Mouse (Mus musculus) hindbrain, embryonic 13.5 days (tissue): ENCODE data around the gene Alox12e. TPM values are rescaled to one million over a fixed set of nuclear protein-coding genes. Genes with fewer than 3 reads are reported as not detected.

Experiments used
- ATAC-seq: fragments of 200-750 bp; cut with Nextera tagmentation; 2 replicates; pipeline ENCODE4 v1.8.0; 2017; ENCODE audit warnings: moderate TSS enrichment; ENCODE audit not compliant: low FRiP score
- H3K27ac ChIP-seq: fragments of 300-500 bp; sonication (generic); 2 replicates; pipeline ENCODE4 v1.5.1; 2015; ENCODE audit warnings: inconsistent platforms, mild to moderate bottlenecking, moderate library complexity
- H3K27me3 ChIP-seq: fragments of 300-500 bp; sonication (generic); 2 replicates; pipeline ENCODE4 v1.6.1; 2015; ENCODE audit warnings: mild to moderate bottlenecking, inconsistent platforms
- H3K36me3 ChIP-seq: fragments of 300-500 bp; sonication (generic); 2 replicates; pipeline ENCODE4 v1.6.1; 2015; ENCODE audit warnings: mild to moderate bottlenecking, inconsistent platforms
- H3K4me1 ChIP-seq: fragments of 300-500 bp; sonication (generic); replicated peaks from 2 replicates; pipeline ENCODE4 v1.6.1; 2015; ENCODE audit warnings: inconsistent platforms
- H3K4me2 ChIP-seq: fragments of 300-500 bp; sonication (generic); 2 replicates; pipeline ENCODE4 v1.6.1; 2015; ENCODE audit warnings: inconsistent platforms, mild to moderate bottlenecking, moderate library complexity
- H3K4me3 ChIP-seq: fragments of 300-500 bp; sonication (generic); 2 replicates; pipeline ENCODE4 v1.5.1; 2015; ENCODE audit warnings: mild to moderate bottlenecking, inconsistent platforms
- H3K9ac ChIP-seq: fragments of 300-500 bp; sonication (generic); 2 replicates; pipeline ENCODE4 v1.6.1; 2015; ENCODE audit warnings: mild to moderate bottlenecking, inconsistent platforms
- H3K9me3 ChIP-seq: fragments of 300-500 bp; sonication (generic); 2 replicates; pipeline ENCODE4 v1.6.1; 2016; ENCODE audit warnings: inconsistent platforms
- WGBS: fragments of 180-500 bp; shearing (Covaris S2); methylation state at CpG from one replicate; pipeline ENCODE4 v1.1.7; 2015; 5-methylcytosine and 5-hydroxymethylcytosine counted together
- polyA plus RNA-seq: library from polyadenylated mRNA; unstranded; fragments of >200 nt; fragmentation: Nextera tagmentation; extraction: Ambion mirVana; gene quantifications from 2 replicates; pipeline ENCODE4 v1.2.1, GENCODE M21; 2015

Gene Alox12e
- polyA plus RNA-seq, 1 experiment from 2014 or later: not detected

DNA sequence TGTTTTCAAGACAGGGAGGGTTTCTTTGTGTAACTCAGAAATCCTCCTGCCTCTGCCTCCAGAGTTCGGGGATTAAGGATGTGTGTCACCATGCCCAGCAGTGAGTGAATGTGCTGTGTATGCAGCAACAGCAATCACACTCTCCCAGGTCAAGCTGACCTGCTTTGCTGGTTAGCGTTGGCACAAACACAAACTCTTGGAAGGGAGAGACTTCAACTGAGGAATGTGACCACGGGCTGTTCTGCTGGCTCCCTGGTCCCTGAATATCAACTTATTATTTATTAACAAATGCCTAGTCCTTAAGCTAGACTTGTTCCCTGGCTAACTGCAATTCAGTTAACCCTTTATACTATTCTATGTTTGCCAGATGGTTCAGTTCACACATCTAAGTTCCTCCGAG, 38.8 kb downstream of the Alox12e start:
- 91% methylated on average over 4 of the region's 4 CpGs for WGBS
- H3K27ac ChIP-seq: no peak overlapping the region
- no peak overlapping the region for H3K4me3 ChIP-seq
- no peaks in the 10 kb centered on the region for H3K4me1 ChIP-seq
- no peak overlapping the region for H3K4me2 ChIP-seq
- H3K9ac ChIP-seq: no peak overlapping the region
- no peaks in the 10 kb centered on the region for H3K27me3 ChIP-seq
- ATAC-seq: no peak
- no peaks in the 10 kb centered on the region for H3K36me3 ChIP-seq
- H3K9me3 ChIP-seq: no peaks in the 10 kb centered on the region

DNA sequence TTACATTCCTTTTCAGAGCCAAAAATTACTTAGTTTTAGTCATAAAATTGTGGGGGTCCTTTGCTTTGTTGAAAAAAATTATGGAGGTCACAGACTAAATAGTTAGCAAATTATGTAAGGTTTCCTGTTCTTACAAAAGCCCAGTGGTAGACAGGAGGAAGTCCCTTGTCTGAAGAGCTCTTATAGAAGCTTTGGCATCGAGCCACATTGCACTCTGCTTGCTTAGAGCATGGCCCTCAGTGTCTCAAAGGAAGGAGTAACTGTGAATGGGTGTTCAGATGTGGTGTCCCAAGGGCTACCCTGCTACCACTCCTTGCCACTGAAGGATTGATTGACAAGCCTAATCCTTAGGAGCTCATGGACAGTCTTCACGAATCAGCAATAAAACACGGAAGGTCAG, 42.0 kb downstream of the Alox12e start:
- WGBS: 77% methylated on average over 3 of the region's 3 CpGs
- no peak overlapping the region for H3K4me2 ChIP-seq
- no peaks in the 10 kb centered on the region for H3K27me3 ChIP-seq
- H3K9ac ChIP-seq: no peak overlapping the region
- no peaks in the 10 kb centered on the region for H3K36me3 ChIP-seq
- H3K4me1 ChIP-seq: no peaks in the 10 kb centered on the region
- H3K4me3 ChIP-seq: no peak overlapping the region
- ATAC-seq: no peak
- no peaks in the 10 kb centered on the region for H3K9me3 ChIP-seq
- H3K27ac ChIP-seq: no peak overlapping the region

DNA sequence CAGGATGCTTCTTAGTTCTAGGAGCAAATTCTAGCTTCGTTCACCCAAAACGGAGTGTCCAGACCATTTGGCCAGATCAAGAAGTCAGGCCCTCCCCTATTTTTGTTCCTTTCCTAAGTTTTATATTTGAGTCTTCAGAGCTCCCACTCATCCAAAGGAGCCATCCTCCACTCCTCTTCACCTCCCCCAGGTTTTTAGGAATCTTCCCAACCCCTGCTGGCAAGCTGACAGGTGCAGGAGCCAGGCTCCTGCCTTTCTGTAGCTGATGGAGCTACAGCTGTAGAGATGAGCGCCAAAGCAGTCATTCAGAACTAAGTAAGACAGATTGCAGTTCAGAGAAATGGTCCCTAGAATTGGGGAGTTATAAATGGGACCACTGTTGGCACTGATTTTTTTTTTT, 43.5 kb downstream of the Alox12e start:
- H3K27me3 ChIP-seq: no peaks in the 10 kb centered on the region
- no peaks in the 10 kb centered on the region for H3K4me1 ChIP-seq
- 80% methylated on average over 3 of the region's 3 CpGs for WGBS
- no peak overlapping the region for H3K9ac ChIP-seq
- H3K9me3 ChIP-seq: no peaks in the 10 kb centered on the region
- no peaks in the 10 kb centered on the region for H3K36me3 ChIP-seq
- no peak overlapping the region for H3K27ac ChIP-seq
- H3K4me2 ChIP-seq: no peak overlapping the region
- no peak for ATAC-seq
- no peak overlapping the region for H3K4me3 ChIP-seq

DNA sequence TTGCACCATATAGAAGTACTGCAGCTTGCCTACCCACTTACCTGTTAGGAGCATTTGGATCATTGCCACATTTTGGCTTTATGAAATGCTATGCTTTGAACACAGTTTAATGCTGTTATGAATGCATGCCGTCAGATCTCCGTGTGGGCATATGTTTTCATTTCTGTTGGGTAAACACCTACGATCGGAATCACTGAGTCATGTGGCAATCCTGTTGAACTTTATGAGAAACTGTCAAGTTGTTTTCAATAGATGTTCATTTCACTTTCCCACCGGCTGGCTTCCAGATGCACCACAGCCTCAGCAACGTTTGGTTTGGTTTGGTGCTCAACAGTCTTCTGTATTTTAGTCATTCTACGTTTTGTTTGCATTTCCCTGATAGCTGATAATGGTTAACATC, 50.8 kb downstream of the Alox12e start:
- no peaks in the 10 kb centered on the region for H3K36me3 ChIP-seq
- H3K4me3 ChIP-seq: no peak overlapping the region
- H3K27me3 ChIP-seq: 0 out of 2 replicates have a peak, but pooled peaks cover 3% of the 10 kb centered on the region
- no peak overlapping the region for H3K27ac ChIP-seq
- no peak overlapping the region for H3K9ac ChIP-seq
- no peaks in the 10 kb centered on the region for H3K4me1 ChIP-seq
- ATAC-seq: no peak
- H3K9me3 ChIP-seq: no peaks in the 10 kb centered on the region
- no peak overlapping the region for H3K4me2 ChIP-seq
- WGBS: 81% methylated on average over 7 of the region's 7 CpGs

- Histone ChIP-seq H3K4me2 (no peak overlapping the region), H3K4me3 (no peak overlapping the region), H3K27ac (no peak overlapping the region), H3K4me1 (no peaks in the 10 kb centered on the region), H3K36me3 (no peaks in the 10 kb centered on the region), H3K9ac (no peak overlapping the region), H3K27me3 (peaks cover 9% of the 10 kb centered on the region; the same call in 1 of the 2 replicates), H3K9me3 (no peaks in the 10 kb centered on the region)
- ATAC-seq: no peak
- 92% methylated on average over 1 of the region's 1 CpGs for WGBS
Measured at GRCm38 (mm10) chr11:70266405-70266804, 56.0 kb downstream of the Alox12e start.

- WGBS: 86% methylated on average over 4 of the region's 4 CpGs
- H3K27ac ChIP-seq: no peak overlapping the region
- no peaks in the 10 kb centered on the region for H3K36me3 ChIP-seq
- H3K27me3 ChIP-seq: peaks cover 9% of the 10 kb centered on the region; the same call in 1 of the 2 replicates
- no peak overlapping the region for H3K4me3 ChIP-seq
- no peaks in the 10 kb centered on the region for H3K4me1 ChIP-seq
- H3K4me2 ChIP-seq: no peak overlapping the region
- ATAC-seq: no peak
- no peak overlapping the region for H3K9ac ChIP-seq
- no peaks in the 10 kb centered on the region for H3K9me3 ChIP-seq
Measured at GRCm38 (mm10) chr11:70265819-70266218, 56.6 kb downstream of the Alox12e start.

Other genes starting within 250 kb of the Alox12e start
- gene Asgr2, start 230.0 kb downstream of the Alox12e start, polyA plus RNA-seq: not detected in 2 replicates
- gene Mgl2, start 192.3 kb downstream of the Alox12e start, polyA plus RNA-seq: 0.88 and 0.95 TPM in 2 replicates
- gene Clec10a, start 166.4 kb downstream of the Alox12e start, polyA plus RNA-seq: 0.47 and 1.3 TPM in 2 replicates
- 3.1 and 4.6 TPM in 2 replicates for gene Slc16a11, start 109.9 kb downstream of the Alox12e start, polyA plus RNA-seq
- 16.1 and 18.1 TPM in 2 replicates for gene Slc16a13, start 101.6 kb downstream of the Alox12e start, polyA plus RNA-seq
- gene Bcl6b, start 92.8 kb downstream of the Alox12e start, polyA plus RNA-seq: 5.0 and 5.5 TPM in 2 replicates
- gene 0610010K14Rik, start 84.7 kb downstream of the Alox12e start, polyA plus RNA-seq: 193 and 201 TPM in 2 replicates
- 12.4 and 14.7 TPM in 2 replicates for gene Gm21988, start 82.8 kb downstream of the Alox12e start, polyA plus RNA-seq
- 340 and 342 TPM in 2 replicates for gene Rnasek, start 82.8 kb downstream of the Alox12e start, polyA plus RNA-seq
- gene Alox12, start 67.3 kb downstream of the Alox12e start, polyA plus RNA-seq: 2.1 and 2.8 TPM in 2 replicates
- 0.10 TPM in 1 of 2 replicates, not detected in the other for gene Alox15, start 29.4 kb upstream of the Alox12e start, polyA plus RNA-seq
- 33.3 and 33.6 TPM in 2 replicates for gene Pelp1, start 87.4 kb upstream of the Alox12e start, polyA plus RNA-seq
- gene Arrb2, start 110.0 kb upstream of the Alox12e start, polyA plus RNA-seq: 47.6 and 50.2 TPM in 2 replicates
- 43.2 and 45.5 TPM in 2 replicates for gene Med11, start 129.3 kb upstream of the Alox12e start, polyA plus RNA-seq
- 0.45 and 0.98 TPM in 2 replicates for gene Zmynd15, start 136.8 kb upstream of the Alox12e start, polyA plus RNA-seq
- 4.6 and 6.7 TPM in 2 replicates for gene Cxcl16, start 137.4 kb upstream of the Alox12e start, polyA plus RNA-seq
- 0.83 and 2.3 TPM in 2 replicates for gene Tm4sf5, start 182.6 kb upstream of the Alox12e start, polyA plus RNA-seq
- gene Vmo1, start 192.0 kb upstream of the Alox12e start, polyA plus RNA-seq: 0.31 TPM in 1 of 2 replicates, not detected in the other
- gene Gltpd2, start 196.6 kb upstream of the Alox12e start, polyA plus RNA-seq: 0.25 and 0.29 TPM in 2 replicates
- gene Psmb6, start 202.7 kb upstream of the Alox12e start, polyA plus RNA-seq: 802 and 803 TPM in 2 replicates
- not detected in 2 replicates for gene Gm40193, start 210.3 kb upstream of the Alox12e start, polyA plus RNA-seq
- 9.0 and 10.1 TPM in 2 replicates for gene Pld2, start 217.4 kb upstream of the Alox12e start, polyA plus RNA-seq
- 14.2 and 15.3 TPM in 2 replicates for gene Mink1, start 240.3 kb upstream of the Alox12e start, polyA plus RNA-seq